Mouse (Mus musculus) ES-E14 (cell line): Measurements from ENCODE around the gene Dock9. TPM values are rescaled to one million over a fixed set of nuclear protein-coding genes. Genes with fewer than 3 reads are reported as not detected.

ENCODE experiments used
- DNase-seq: peaks from one replicate; pipeline ENCODE4 v3.0.0-alpha.2; 2013; ENCODE audit warnings: low read depth, low spot score
- H3K27ac ChIP-seq: 2 replicates; pipeline ENCODE4 v1.5.1; 2012; ENCODE audit warnings: low read depth, mild to moderate bottlenecking, low read length, moderate library complexity, mixed read lengths; ENCODE audit not compliant: poor library complexity, insufficient read depth, severe bottlenecking
- H3K36me3 ChIP-seq: 2 replicates; pipeline ENCODE4 v1.6.1; 2012; ENCODE audit warnings: mild to moderate bottlenecking, low read length, moderate library complexity, mixed read lengths; ENCODE audit not compliant: control insufficient read depth, poor library complexity, insufficient read depth, severe bottlenecking
- H3K4me1 ChIP-seq, 2 experiments: fragments of 150-350 bp in 1 of 2; sonication (generic) in 1 of 2; 2 replicates each; pipeline ENCODE4 v1.6.1; 2012; ENCODE audit warnings: low read length in 2 of 2, mild to moderate bottlenecking in 1 of 2, mixed read lengths in 1 of 2; ENCODE audit not compliant: control insufficient read depth in 2 of 2, insufficient read depth in 2 of 2, poor library complexity in 1 of 2
- H3K4me3 ChIP-seq, 2 experiments: fragments of 150-350 bp in 1 of 2; sonication (generic) in 1 of 2; 2 replicates each; pipeline ENCODE4 v1.5.1; 2012; ENCODE audit warnings: low read length in 2 of 2, low read depth in 1 of 2, mild to moderate bottlenecking in 1 of 2, mixed read lengths in 1 of 2; ENCODE audit not compliant: insufficient read depth in 1 of 2, poor library complexity in 1 of 2, severe bottlenecking in 1 of 2
- H3K9ac ChIP-seq: 2 replicates; pipeline ENCODE4 v1.6.1; 2012; ENCODE audit warnings: low read depth, mild to moderate bottlenecking, low read length, mixed read lengths; ENCODE audit not compliant: poor library complexity, insufficient read depth, severe bottlenecking
- H3K9me3 ChIP-seq: fragments of 150-350 bp; sonication (generic); 2 replicates; pipeline ENCODE4 v1.6.1; 2012; ENCODE audit warnings: low read depth, mild to moderate bottlenecking, low read length; ENCODE audit not compliant: control insufficient read depth, insufficient read depth
- CHD2 ChIP-seq: IDR thresholded peaks from 2 replicates; pipeline ENCODE4 v1.6.1; 2014; ENCODE audit warnings: mild to moderate bottlenecking, low read depth, low read length, inconsistent platforms
- HCFC1 ChIP-seq: IDR thresholded peaks from 2 replicates; pipeline ENCODE4 v1.6.1; 2012; ENCODE audit warnings: low read length, inconsistent platforms, borderline replicate concordance; ENCODE audit not compliant: insufficient read depth
- MAFK ChIP-seq: IDR thresholded peaks from 2 replicates; pipeline ENCODE4 v1.6.1; 2014; ENCODE audit warnings: mild to moderate bottlenecking, low read depth, low read length, inconsistent platforms; ENCODE audit not compliant: insufficient read depth
- ZC3H11A ChIP-seq: IDR thresholded peaks from 2 replicates; pipeline ENCODE4 v1.6.1; 2012; ENCODE audit warnings: low read depth, mild to moderate bottlenecking, inconsistent platforms, low read length, borderline replicate concordance
- ZNF384 ChIP-seq: IDR thresholded peaks from 2 replicates; pipeline ENCODE4 v1.6.1; 2012; ENCODE audit warnings: low read depth, low read length, inconsistent platforms
- in situ Hi-C, 2 experiments: fragments of 600-800 bp; cut with MboI; formaldehyde crosslinking; loops; one replicate each; pipeline ENCODE4 v1.15.1; 2025; ENCODE audit warnings: low sequenced_read_pairs in 2 of 2, inconsistent platforms in 1 of 2; ENCODE audit not compliant: unreplicated experiment in 2 of 2
- total RNA-seq: library from RNA; depleted of rRNA; stranded (reverse); fragments of 300-350 nt; gene quantifications from 2 replicates; pipeline ENCODE4 v1.2.3, GENCODE M21; 2012

The Dock9 gene
- total RNA-seq, 1 experiment, result 8.3 TPM

DNA sequence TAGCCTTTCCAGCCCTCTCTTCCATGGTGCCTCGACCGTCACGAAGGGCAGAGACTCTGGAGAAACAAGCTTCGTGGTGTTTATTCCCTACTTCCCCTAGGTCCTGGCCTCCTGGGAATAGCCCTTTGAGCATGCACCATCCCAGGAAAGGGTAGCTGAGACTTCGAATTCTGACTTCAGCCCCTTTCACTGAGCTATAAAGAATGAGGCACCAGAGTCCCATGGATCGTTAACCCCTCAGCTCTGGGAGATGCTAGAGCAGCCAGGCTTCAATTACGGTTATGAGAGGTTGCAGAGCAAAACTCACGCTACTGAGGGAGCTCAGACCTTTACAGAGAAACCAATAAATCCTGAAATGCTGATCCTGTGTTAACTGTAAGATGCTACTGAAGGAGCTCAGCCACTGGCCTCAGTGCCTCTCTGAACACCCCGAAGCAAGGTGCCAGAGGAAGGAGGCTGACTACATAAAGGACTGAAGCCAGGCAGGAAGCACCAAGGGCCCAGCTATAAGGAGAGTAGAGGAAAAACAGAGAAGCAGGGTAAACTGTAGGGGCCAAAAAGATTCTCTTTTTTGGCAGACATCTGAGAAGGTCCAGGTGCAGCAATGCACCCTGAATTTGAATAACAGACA, 53.7 kb downstream of the Dock9 start:
- Histone ChIP-seq H3K36me3 (no peaks in the 10 kb centered on the region), H3K4me1 (no peaks in the 10 kb centered on the region), H3K27ac (no peak overlapping the region), H3K9ac (no peak overlapping the region), H3K9me3 (no peaks in the 10 kb centered on the region), H3K4me3 (no peak overlapping the region)
- TF ChIP-seq ZNF384 (no peak), CHD2 (no peak), HCFC1 (no peak), ZC3H11A (no peak), MAFK (no peak)
- in situ Hi-C loops, result no loop called here
- no peak for DNase-seq

DNA sequence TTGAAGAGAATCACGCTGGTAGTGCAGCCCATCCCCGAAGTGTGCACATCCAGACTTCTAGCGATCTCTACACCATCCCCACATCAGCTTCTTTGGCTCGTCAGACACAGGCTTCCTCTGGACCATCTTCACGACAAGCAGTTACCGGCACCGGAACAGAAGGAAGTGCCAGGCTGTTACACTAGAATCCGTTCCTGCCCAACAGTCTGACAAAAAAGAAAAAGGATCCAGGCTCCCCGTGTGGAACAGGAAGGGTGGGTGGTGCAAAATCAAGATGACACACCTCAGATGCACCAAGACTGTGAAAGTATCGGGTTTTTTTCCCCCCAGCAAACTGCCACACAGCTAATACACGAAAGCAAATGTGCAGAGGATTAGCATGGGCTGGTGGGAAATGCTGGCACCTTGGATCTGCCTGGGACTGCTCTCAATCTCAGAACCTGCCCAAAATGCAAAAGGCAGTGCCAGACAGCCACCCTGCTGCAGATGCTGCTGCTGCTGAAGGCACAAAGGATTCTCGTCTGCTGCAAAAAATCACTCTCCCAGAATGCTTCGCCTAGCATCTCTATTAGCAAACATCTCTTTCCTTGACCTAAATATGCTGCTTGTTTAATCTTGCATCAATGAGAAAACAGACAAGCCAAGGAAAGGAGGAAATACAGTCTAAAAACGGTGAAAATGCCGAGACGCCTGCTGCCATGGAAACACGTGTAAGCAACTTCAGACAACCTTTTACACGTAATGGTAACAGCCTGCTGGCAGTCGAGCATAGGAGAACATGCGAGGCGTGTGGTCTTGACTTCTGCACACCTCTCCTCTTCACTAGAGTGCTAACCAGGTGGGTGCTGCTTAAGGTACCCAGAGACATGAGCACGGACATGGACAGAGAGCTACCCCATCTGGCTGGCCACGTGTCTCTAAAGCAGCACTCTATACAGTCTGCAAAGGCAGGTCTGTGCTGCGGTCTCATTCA, 58.9 kb downstream of the Dock9 start:
- H3K27ac ChIP-seq, result no peak overlapping the region
- H3K4me1 ChIP-seq, result peaks cover 0 to 10% of the 10 kb centered on the region in 2 experiments; a peak in 1 of 4 replicates
- in situ Hi-C loops, result no loop called here
- H3K9me3 ChIP-seq, result no peaks in the 10 kb centered on the region
- no peak overlapping the region for H3K4me3 ChIP-seq
- H3K36me3 ChIP-seq, result no peaks in the 10 kb centered on the region
- no peak overlapping the region for H3K9ac ChIP-seq
- DNase-seq, result no peak
- TF ChIP-seq ZC3H11A (no peak), ZNF384 (no peak), MAFK (no peak)

DNA sequence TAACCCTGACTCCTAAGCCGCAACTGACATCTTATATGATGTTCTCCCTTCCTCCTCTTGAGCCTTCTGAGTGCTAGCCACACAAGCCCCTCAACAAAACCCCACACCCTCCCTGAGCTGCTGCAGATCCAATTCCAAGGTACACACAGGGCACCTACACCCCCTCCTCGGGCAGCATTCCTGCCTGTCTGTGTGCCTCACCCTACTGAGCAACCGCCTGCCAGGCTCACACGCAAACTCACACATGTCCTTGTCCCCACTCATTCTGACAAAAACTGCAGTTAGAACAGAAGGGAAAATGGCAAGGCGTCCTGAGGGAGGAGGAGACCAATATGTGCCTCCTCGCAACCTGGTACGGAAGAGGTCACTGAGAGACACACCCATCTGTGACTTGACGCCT, 60.4 kb downstream of the Dock9 start:
- in situ Hi-C loops, result no loop called here
- Histone ChIP-seq H3K36me3 (no peaks in the 10 kb centered on the region), H3K4me3 (no peak overlapping the region), H3K4me1 (peaks cover 0 to 14% of the 10 kb centered on the region in 2 experiments; a peak in 1 of 4 replicates), H3K27ac (no peak overlapping the region), H3K9ac (no peak overlapping the region), H3K9me3 (no peaks in the 10 kb centered on the region)
- no peak for DNase-seq
- TF ChIP-seq ZNF384 (no peak), HCFC1 (no peak), ZC3H11A (no peak), CHD2 (no peak), MAFK (no peak)

DNA sequence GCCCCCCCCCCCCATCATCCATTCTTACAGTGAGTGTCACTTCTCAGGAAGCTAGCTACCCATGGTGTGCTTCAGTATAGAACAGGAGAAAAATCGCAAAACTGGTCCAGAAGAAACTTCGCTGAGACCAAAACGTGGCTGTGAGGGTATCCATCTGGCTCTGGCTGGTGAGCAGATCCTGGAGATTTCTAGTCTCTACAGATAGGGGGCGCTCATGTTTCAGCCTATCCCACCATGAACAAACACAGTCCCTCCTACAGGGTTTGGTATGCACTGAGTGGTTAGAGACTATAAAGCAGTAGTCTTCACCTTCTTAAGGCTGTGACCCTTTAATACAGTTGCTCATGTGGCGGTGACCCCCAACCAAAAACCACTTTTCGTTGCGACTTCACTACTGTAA, 62.0 kb downstream of the Dock9 start:
- no peaks in the 10 kb centered on the region for H3K9me3 ChIP-seq
- H3K36me3 ChIP-seq, result no peaks in the 10 kb centered on the region
- no peak overlapping the region for H3K9ac ChIP-seq
- no peak overlapping the region for H3K27ac ChIP-seq
- peak; percentile 37 for DNase-seq
- H3K4me1 ChIP-seq, result peaks cover 0 to 18% of the 10 kb centered on the region in 2 experiments; a peak in 1 of 4 replicates
- H3K4me3 ChIP-seq, result no peak overlapping the region
- no peak for TF ChIP-seq MAFK
- peak; percentile 8; the same call in 1 of the 2 replicates for TF ChIP-seq ZC3H11A
- in situ Hi-C loops, result no loop called here
